Mouse (Mus musculus): Measurements from ENCODE around the gene Nup188. TPM values are rescaled to one million over a fixed set of nuclear protein-coding genes. Genes with fewer than 3 reads are reported as not detected.

Gene Nup188
- polyA plus RNA-seq, 1 experiment from 2014 or later = 7.5 TPM

DNA sequence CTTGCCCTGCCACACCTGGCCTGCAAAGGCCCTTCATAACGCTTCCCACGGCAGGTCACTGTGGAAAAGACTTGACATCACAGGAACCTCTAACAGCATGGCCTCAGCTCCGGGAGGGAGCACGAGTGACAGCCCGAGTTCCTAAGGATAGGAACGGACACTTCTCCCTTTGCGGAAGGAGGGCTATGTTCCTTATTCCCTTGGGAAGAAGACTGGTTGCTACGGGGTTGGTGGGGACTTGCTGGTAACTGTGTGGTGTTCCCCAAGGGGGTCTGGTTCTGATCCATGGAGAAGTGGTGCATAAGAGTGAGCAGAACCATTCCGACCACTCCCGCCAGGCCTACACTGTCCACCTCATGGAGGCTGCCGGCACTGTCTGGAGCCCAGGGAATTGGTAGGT lies 5.5 kb upstream of the Nup188 start, which contains the start of gene Gm28038:
Gm28038 (plus strand) TSS at position 301 of the 400 bp plus-strand sequence.
- 87% methylated on average over 11 of the region's 11 CpGs for WGBS (ENCODE audit: insufficient replicate concordance)
- ATAC-seq = no peak
- Histone ChIP-seq H3K4me2 (ENCODE audit: low read depth, low read length) (no peak within 1 kb of the TSS), H3K4me1 (ENCODE audit: insufficient read depth) (peaks cover 12% of the 10 kb centered on the region), H3K36me3 (replicated peaks; ENCODE audit: insufficient read depth, low read length) (no peaks in the 10 kb centered on the region), H3K9ac (replicated peaks) (no peak within 1 kb of the TSS), H3K4me3 (ENCODE audit: low read depth, low read length) (no peak within 1 kb of the TSS), H3K27ac (ENCODE audit: low read depth) (no peak within 1 kb of the TSS), H3K27me3 (ENCODE audit: insufficient read depth, low read length) (no peaks in the 10 kb centered on the region), H3K9me3 (ENCODE audit: low read length) (no peaks in the 10 kb centered on the region)
- TF ChIP-seq CTCF (IDR thresholded peaks at IDR 0.05; ENCODE audit: low read depth) (no peak), EP300 (IDR thresholded peaks at IDR 0.05; ENCODE audit: low read depth) (no peak)
- no peak for DNase-seq

DNA sequence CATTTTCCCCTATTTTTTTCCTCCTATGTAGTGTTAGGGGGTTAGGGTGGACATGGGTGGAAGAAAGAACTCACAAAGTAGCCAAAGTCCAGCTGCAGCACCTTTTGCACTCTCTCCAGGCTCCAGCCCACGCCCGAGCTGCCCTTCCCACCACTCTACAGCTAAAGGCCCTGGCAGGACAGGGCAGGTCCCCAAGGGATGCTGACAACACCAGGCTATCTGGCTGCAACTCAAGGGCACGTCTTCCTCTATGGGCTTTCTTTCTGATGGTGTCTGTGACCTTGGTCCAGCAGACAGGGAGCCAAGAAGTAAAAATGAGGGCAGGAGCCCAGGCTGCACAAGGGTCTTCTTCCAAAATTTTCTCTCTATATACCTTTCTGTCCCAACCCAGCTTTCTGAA lies 4.5 kb upstream of the Nup188 start:
- no peak for DNase-seq
- ATAC-seq = no peak
- peaks cover 12% of the 10 kb centered on the region for H3K4me1 ChIP-seq (ENCODE audit: insufficient read depth)
- no peaks in the 10 kb centered on the region for H3K36me3 ChIP-seq (replicated peaks; ENCODE audit: insufficient read depth, low read length)
- no peaks in the 10 kb centered on the region for H3K9me3 ChIP-seq (ENCODE audit: low read length)
- TF ChIP-seq EP300 (IDR thresholded peaks at IDR 0.05; ENCODE audit: low read depth) (no peak), CTCF (IDR thresholded peaks at IDR 0.05; ENCODE audit: low read depth) (no peak)
- H3K4me3 ChIP-seq (ENCODE audit: low read depth, low read length) = no peak overlapping the region
- H3K4me2 ChIP-seq (ENCODE audit: low read depth, low read length) = no peak overlapping the region
- no peak overlapping the region for H3K27ac ChIP-seq (ENCODE audit: low read depth)
- H3K27me3 ChIP-seq (ENCODE audit: insufficient read depth, low read length) = no peaks in the 10 kb centered on the region
- H3K9ac ChIP-seq (replicated peaks) = no peak overlapping the region
- 71% methylated on average over 3 of the region's 3 CpGs for WGBS (ENCODE audit: insufficient replicate concordance)

DNA sequence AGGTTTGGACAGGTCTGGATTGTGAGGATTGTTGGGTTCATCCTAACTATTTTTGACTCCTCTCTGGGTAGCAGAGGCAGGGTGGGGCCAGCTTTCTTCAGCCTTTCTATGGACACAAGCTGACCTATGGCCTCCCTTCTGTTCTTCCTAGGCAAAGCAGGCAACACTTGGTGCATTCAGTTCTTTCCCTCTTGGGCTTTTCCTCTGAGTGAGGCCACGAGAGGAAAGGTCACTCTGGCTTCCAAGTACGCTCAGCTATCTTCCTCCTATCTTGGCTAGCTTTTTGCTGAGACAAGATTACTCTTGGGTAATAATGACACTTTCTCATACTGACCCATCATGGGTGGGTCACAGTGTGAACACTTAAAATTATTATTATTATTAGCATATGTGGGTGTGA lies 3.0 kb upstream of the Nup188 start:
- H3K9me3 ChIP-seq (ENCODE audit: low read length) = no peaks in the 10 kb centered on the region
- WGBS (ENCODE audit: insufficient replicate concordance) = 73% methylated on average over 2 of the region's 2 CpGs
- ATAC-seq = no peak

DNA sequence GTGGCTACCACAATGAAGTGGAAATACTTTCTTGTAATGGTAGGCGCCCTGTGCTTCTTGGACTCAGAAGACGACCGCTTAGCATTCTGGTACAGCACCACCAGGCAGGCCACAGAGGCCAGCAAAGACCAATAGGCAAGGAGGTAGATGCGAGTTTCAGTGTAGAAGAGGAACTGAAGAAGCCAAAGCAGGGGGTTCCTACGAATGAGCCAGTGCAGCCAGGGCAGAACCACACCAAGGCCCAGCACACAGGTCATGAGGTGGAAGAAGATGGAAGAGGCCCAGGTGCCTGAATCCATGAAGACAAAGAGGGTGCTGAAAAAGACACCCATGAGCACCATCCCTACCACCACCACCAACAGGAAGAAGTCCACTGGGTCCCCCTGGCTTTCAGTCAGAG lies 1.2 kb upstream of the Nup188 start:
- Histone ChIP-seq H3K27me3 (ENCODE audit: insufficient read depth, low read length) (no peaks in the 10 kb centered on the region), H3K36me3 (replicated peaks; ENCODE audit: insufficient read depth, low read length) (no peaks in the 10 kb centered on the region; the same call in 1 of the 2 replicates), H3K4me1 (ENCODE audit: insufficient read depth) (peaks cover 23% of the 10 kb centered on the region), H3K9ac (replicated peaks) (peak overlapping the region; percentile 82), H3K4me2 (ENCODE audit: low read depth, low read length) (peak overlapping the region; percentile 96), H3K27ac (ENCODE audit: low read depth) (no peak overlapping the region), H3K4me3 (ENCODE audit: low read depth, low read length) (0 out of 2 replicates have a peak overlapping the region, but pooled peaks have one; percentile 75), H3K9me3 (ENCODE audit: low read length) (no peaks in the 10 kb centered on the region)
- no peak for ATAC-seq
- WGBS (ENCODE audit: insufficient replicate concordance) = 69% methylated on average over 5 of the region's 5 CpGs
- DNase-seq = no peak
- TF ChIP-seq EP300 (IDR thresholded peaks at IDR 0.05; ENCODE audit: low read depth) (no peak), CTCF (IDR thresholded peaks at IDR 0.05; ENCODE audit: low read depth) (0 out of 2 replicates have a peak, but pooled peaks have one; percentile 5)

More for the DNA sequence above, 3.0 kb upstream of the Nup188 start:
- Histone ChIP-seq H3K27me3 (ENCODE audit: insufficient read depth, low read length) (no peaks in the 10 kb centered on the region), H3K4me1 (ENCODE audit: insufficient read depth) (peaks cover 23% of the 10 kb centered on the region), H3K36me3 (replicated peaks; ENCODE audit: insufficient read depth, low read length) (no peaks in the 10 kb centered on the region), H3K4me2 (ENCODE audit: low read depth, low read length) (no peak overlapping the region), H3K27ac (ENCODE audit: low read depth) (no peak overlapping the region), H3K9ac (replicated peaks) (no peak overlapping the region), H3K4me3 (ENCODE audit: low read depth, low read length) (no peak overlapping the region)
- TF ChIP-seq EP300 (IDR thresholded peaks at IDR 0.05; ENCODE audit: low read depth) (no peak), CTCF (IDR thresholded peaks at IDR 0.05; ENCODE audit: low read depth) (no peak)
- DNase-seq = no peak

DNA sequence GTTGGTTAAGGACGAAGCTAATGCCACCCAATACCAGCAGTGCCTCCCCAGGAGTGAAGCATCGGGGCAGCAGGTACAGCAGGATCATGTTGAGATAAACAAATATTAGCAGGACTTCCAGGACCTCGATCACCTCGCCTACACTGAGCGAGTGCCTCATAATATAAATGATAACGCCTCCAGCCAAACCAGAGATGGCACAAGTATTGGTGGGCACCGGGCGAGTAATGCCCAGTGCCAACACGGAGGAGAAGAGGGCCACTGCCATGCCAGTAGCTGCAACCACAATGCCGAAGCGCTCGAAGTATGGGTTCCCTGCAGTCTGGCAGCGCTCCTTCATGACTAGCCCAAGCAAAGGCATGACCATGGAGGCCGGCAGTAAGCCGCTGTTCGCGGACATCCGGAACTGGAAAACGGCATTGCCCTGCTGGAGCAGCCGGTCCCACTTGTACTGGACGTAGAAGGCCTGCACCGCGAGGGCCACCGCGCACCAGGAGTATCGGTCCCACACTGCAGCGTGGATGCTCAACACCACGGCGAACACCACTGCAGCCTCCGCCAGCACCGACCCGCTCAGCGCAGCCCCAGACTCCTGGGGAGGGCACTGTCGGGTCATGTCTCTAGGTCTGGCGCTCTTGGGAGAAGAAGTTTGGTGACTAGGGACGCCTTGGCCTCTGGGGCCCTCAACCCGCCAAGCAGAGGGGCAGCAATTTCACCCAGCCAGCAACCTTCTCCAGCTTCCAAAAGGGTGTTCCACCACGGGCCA lies 598 bp upstream of the Nup188 start:
- 10% methylated on average over 38 of the region's 38 CpGs for WGBS (ENCODE audit: insufficient replicate concordance)
- Histone ChIP-seq H3K36me3 (replicated peaks; ENCODE audit: insufficient read depth, low read length) (no peaks in the 10 kb centered on the region; the same call in 1 of the 2 replicates), H3K4me3 (ENCODE audit: low read depth, low read length) (peak overlapping the region; percentile 75), H3K4me1 (ENCODE audit: insufficient read depth) (peaks cover 23% of the 10 kb centered on the region), H3K4me2 (ENCODE audit: low read depth, low read length) (peak overlapping the region; percentile 96), H3K9me3 (ENCODE audit: low read length) (no peaks in the 10 kb centered on the region), H3K9ac (replicated peaks) (peak overlapping the region; percentile 82), H3K27me3 (ENCODE audit: insufficient read depth, low read length) (no peaks in the 10 kb centered on the region), H3K27ac (ENCODE audit: low read depth) (peak overlapping the region; percentile 56)
- DNase-seq = no peak
- peak; percentile 57 for ATAC-seq
- TF ChIP-seq CTCF (IDR thresholded peaks at IDR 0.05; ENCODE audit: low read depth) = 0 out of 2 replicates have a peak, but pooled peaks have one; percentile 0
- TF ChIP-seq EP300 (IDR thresholded peaks at IDR 0.05; ENCODE audit: low read depth) = no peak

DNA sequence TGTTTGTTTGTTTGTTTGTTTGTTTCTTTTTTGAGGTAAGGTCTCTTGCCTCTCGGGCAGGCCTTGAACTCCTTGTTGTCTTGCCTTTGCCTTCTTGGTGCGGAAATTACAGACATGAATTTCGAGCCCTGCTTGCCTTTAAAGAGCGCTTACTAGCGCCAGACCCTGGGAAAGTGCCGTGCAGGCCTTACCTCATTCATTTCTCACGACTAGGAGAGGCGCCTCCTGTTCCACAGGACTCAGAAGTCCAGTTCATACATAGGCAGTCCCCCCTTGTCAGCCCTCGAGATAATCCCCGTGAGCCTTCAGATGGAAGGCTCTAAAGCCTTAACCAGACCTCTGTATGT lies 803 bp downstream of the Nup188 start:
- peak overlapping the region; percentile 82 for H3K9ac ChIP-seq (replicated peaks)
- TF ChIP-seq CTCF (IDR thresholded peaks at IDR 0.05; ENCODE audit: low read depth) = no peak
- no peak for TF ChIP-seq EP300 (IDR thresholded peaks at IDR 0.05; ENCODE audit: low read depth)
- no peaks in the 10 kb centered on the region; the same call in 1 of the 2 replicates for H3K36me3 ChIP-seq (replicated peaks; ENCODE audit: insufficient read depth, low read length)
- no peaks in the 10 kb centered on the region for H3K27me3 ChIP-seq (ENCODE audit: insufficient read depth, low read length)
- peak overlapping the region; percentile 75 for H3K4me3 ChIP-seq (ENCODE audit: low read depth, low read length)
- WGBS (ENCODE audit: insufficient replicate concordance) = 1% methylated on average over 10 of the region's 10 CpGs
- peak overlapping the region; percentile 46; the same call in 1 of the 2 replicates for H3K27ac ChIP-seq (ENCODE audit: low read depth)
- H3K4me2 ChIP-seq (ENCODE audit: low read depth, low read length) = peak overlapping the region; percentile 96
- peak; percentile 33 for DNase-seq
- peaks cover 23% of the 10 kb centered on the region for H3K4me1 ChIP-seq (ENCODE audit: insufficient read depth)
- H3K9me3 ChIP-seq (ENCODE audit: low read length) = no peaks in the 10 kb centered on the region
- ATAC-seq = no peak
